Mouse (Mus musculus) gonadal fat pad, adult 2 months (tissue): ENCODE measurements around the gene Cep95. TPM values are rescaled to one million over a fixed set of nuclear protein-coding genes. Genes with fewer than 3 reads are reported as not detected.
A peak's percentile ranks its signal among the peaks of the same experiment; 100 is the strongest.
"Not testable (repeated sequence)": the region's sequence is repeated elsewhere in the genome, so short reads cannot be mapped to it uniquely, and the experiment has no call there.

Source experiments
- DNase-seq: peaks from one replicate; pipeline ENCODE4 v3.0.0-alpha.2; 2012; ENCODE audit warnings: low read depth
- polyA plus RNA-seq: library from polyadenylated mRNA; depleted of rRNA; stranded (reverse); fragments of >200 nt; gene quantifications from 2 replicates; pipeline ENCODE4 v1.2.3, GENCODE M21; 2012; rRNA removed

Gene Cep95
- 4.3 and 4.5 TPM in 2 replicates for polyA plus RNA-seq

DNA sequence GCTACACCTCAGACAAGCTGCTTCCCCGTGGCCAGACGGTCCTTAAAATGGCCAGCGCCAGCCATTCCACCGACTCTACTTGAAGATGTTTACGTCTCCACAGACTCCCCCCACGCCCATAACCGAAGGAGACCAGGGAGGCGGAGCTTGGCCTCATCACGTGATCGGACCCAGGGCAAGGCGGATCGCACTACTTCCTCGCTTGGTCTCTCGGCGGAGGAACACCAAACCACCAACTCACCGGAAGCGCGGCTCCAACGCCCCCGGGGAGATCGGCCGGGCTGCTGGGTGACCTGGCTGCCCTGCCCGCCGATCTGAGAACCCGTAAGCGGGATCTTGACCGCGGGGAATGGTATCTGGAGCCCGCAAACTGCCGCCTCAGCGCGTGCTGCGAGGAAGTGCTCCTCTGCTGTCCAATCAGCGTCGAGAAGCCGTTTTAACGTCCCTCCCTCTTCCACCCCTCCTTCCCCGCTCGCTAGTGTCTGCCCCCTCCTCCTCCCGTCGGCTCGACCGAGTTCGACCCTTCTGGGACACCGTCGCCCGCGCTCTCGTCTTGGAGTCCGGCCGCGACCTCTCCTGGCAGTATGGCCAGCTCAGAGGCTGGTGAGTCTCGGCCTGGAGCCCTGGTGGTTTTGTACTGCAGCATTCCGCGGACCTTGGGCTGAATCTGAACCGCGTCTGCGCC, at the start of gene Cep95, which contains the start of gene Ddx5:
TSS of gene Cep95 (plus strand) at position 478 of the 685 bp plus-strand sequence.
TSS of gene Ddx5 (minus strand) at position 411 of the 685 bp plus-strand sequence.
- peak; percentile 89 for DNase-seq

DNA sequence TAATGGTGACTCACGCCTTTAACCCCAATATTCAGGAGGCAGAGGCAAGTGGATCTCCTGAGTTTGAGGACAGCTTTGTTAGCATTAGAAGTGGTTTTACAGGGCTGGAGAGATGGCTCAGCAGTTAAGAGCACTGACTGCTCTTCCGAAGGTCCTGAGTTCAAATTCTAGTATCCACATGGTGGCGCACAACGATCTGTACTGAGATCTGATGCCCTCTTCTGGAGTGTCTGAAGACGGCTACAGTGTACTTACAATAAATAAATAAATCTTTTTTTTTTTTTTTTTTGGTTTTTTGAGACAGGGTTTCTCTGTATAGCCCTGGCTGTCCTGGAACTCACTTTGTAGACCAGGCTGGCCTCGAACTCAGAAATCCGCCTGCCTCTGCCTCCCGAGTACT, 48.3 kb upstream of the Cep95 start:
- not testable (repeated sequence) for DNase-seq

- no peak for DNase-seq
Observed at GRCm38 (mm10) chr11:106741232-106741631, 47.8 kb upstream of the Cep95 start.

DNA sequence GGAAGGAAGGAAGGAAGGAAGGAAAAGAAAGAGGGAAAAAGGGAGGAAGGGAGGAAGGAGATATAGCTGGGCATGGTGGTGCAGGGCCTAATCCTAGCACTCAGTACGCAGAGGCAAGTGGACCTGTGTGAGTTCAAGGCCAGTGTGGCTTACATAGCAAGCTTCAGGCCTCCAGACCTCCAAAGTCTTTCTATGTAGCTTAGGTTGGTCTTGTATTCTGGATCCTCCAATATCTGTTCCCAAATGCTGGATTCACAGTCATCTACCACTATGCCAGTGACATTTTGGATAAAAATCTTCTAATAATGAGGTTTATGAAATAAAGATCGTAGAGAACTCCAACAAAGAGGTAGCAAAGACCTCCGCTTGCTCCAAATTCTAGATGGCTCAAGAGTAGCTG, 47.2 kb upstream of the Cep95 start:
- no peak for DNase-seq

DNA sequence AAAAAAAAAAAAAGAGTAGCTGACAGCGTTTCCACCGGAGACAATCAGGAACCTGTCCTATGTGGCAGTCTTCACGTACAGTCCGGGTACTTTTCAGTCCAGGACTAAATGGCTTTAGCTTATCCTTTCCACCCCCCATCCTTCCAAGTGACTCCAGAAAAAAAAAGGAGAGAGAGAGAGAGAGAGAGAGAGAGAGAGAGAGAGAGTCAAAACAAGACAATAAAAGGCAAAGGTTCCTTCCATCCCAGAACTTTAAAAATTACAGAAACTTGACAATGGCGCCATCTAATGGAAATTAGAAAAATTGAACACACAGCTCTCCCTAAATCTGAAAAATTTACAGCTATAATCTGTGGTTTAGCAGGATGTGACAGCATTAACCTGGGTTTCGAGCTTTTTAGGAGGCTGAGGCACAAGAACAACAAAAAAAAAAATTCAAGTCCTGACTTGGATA, 46.6 kb upstream of the Cep95 start:
- no peak for DNase-seq

GRCm38 (mm10) chr11:106744949-106745348, 44.1 kb upstream of the Cep95 start:
- DNase-seq = no peak

- not testable (repeated sequence) for DNase-seq
Observed at GRCm38 (mm10) chr11:106749557-106750120, 39.4 kb upstream of the Cep95 start.

- DNase-seq = no peak
Observed at GRCm38 (mm10) chr11:106750121-106750751, 38.8 kb upstream of the Cep95 start, which contains the start of gene Pecam1. TSS of gene Pecam1 (minus strand) at chr11:106750628.

DNA sequence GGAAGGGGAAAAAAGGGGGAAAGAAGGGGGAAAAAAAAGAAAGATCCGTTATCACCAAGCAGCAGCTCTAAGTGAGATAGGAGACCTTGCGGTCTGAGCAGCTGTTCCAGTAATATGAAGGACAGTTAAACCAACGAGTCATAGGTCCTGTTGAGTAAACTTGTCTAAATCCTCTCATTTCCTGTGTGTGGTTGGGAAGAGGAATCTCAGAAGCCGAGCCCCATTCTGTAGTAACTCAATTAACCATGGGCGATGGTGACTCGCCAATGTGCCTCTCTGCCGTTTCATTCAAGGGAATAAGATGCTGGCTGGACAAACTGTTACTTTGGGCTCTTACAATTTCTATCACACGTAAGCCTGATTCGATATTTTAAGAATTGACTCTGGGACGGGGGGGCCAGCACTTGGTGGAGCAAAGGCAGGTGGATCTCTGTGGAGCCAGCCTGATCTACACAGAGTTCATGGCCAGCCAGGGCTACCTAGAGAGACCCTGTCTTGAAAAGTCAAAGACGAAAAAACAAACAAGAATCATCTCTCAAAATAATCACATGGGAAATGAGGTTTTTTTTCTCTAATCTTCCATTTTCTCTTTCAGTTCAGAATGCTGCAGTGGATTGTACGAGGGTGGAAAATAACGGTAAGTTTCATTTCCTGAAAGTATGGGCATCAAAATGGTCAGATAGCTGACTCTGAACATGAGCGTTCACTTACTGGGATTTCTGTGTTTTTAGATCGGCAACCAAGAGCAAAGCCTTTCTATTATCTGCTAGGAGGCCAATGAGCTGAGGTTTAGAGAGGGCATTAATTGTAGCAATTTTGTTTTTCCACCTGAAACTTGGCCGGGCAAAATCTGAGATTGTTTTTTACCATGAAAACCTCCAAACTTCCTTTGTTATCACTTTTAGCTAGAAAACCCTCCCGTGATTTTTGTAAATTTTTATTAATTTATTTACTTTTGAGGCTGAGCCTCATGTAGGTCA, 37.7 kb upstream of the Cep95 start, which contains the start of gene Milr1:
TSS of gene Milr1 (plus strand) at position 188 of the 980 bp plus-strand sequence.
- DNase-seq = no peak

DNA sequence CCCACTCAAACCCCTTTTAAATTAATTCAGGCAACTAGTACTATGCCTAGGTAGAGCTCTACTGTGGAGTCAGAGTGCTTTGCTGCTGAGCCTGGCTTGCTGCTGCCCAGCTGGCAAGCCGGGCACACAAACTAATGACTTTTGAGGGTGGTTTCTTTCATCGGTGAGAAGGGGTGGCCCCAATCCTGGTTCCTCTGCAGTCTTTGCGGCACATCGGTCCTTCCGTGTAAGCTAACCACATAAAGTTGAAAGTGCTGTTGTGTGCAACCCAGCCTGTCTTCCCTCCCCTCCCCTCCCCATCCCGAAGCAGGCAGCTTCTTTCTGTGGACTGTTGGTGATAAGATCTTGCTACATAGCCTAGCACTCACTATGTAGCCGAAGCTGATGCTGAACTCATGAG, 36.9 kb upstream of the Cep95 start:
- no peak for DNase-seq

GRCm38 (mm10) chr11:106753314-106753713, 35.7 kb upstream of the Cep95 start:
- DNase-seq = no peak

DNA sequence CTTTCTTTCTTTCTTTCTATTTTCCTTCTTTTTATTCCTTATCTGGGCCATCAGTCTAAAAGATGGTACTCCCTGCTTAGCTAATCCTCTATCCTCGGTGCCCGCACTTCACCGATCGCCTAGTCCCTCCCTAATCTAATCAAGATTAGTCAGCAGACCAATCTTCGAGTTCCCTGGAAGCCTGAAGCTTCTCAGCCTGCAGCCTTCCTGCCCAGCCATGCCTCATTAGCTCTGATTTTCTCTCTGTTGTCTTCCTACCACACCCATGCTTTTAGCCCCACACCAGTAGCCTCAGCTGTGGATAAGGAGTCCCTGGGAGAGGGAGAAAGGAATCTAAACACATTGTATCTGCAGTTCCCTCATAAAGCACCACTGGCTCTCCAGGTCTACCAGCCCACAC, 33.5 kb upstream of the Cep95 start:
- DNase-seq = no peak

- DNase-seq = no peak
Observed at GRCm38 (mm10) chr11:106759028-106759427, 30.0 kb upstream of the Cep95 start.

DNA sequence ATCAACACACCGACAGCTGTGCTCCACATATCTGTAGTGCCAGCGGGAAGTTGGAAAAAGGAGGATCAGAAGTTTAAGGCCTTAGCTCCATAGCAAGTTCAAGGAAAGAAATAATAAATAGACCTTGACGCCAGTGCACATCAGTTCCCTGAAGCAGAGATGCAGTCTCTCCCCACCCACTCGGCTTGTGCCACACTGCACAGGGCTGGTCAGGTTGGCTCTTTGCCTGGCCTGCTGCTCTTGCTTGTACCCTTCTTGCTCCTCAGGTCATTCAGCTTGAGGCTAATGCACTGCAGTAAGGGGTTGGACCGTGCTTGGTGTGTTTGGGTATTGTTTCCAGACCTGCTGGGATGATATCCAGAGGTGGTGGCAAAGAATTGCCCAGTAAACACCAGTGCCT, 28.5 kb upstream of the Cep95 start:
- DNase-seq = no peak

- no peak for DNase-seq
Observed at GRCm38 (mm10) chr11:106762139-106762799, 26.8 kb upstream of the Cep95 start.

DNA sequence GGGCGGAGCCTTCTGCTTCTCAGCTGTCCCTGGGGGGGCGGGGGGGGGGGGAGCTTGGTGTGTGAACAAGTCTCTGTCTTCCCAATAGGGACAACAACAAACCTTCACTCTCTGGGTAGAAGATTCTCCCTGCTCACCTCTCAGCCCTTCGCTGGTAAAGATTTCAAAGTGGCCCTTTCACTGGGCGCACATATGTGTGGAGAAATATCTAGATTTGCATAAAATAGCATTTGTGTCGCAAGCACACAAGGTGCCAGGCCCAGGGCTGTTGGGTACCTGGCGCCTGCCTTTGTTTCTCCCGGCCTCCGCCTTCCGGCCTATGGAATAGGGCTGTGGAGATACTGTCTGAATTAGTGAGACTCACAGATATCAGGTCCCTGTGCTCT, 26.3 kb upstream of the Cep95 start:
- DNase-seq = no peak

DNA sequence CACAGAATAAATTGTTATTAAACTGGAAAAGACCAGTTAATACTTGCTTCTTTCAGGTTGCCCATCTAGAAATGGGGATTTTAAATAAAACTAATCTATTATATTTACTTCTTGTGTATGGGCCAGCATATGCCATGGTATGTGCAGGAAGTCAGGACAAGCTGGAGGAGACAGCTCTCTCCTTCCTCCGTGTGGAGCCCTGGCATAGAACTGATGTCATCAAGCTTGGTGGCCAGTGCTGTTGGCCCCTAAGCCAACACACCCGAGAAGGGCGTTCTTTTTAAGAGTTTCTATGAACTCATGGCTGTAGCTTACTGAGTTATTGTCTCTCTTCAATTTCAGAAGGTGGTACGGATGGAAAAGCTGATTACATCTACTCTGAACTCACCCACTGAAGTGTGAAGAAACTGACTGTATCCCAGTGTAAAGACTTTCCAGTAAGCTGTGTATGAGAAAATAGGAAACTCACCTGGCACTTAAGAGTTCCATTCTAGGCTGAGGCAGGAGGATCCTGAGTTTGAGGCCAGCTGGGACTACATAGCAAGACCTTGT, 22.4 kb upstream of the Cep95 start:
- no peak for DNase-seq

DNA sequence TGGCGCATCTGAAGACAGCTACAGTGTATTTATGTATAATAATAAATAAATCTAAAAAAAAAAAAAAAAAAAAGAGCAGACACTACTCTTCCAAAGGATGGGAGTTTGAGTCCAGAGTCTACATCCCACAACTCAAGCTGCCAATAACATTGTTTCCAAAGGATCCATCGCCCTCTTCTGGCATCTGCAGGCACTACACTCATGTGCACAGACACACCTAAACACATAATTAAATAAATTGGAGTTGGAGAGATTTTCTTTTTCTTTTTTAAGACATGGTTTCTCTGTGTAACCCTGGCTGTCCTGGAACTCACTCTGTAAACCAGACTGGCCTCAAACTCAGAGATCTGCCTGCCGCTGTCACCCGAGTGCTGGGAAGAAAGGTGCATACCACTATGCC, 21.5 kb upstream of the Cep95 start:
- no peak for DNase-seq

- DNase-seq = no peak
Observed at GRCm38 (mm10) chr11:106770195-106770974, 18.7 kb upstream of the Cep95 start.

GRCm38 (mm10) chr11:106773061-106773460, 16.0 kb upstream of the Cep95 start:
- DNase-seq = no peak
